ENCODE assay signal across 16 mouse cellular contexts in genomic region chr6:137495233-137495632, GRCm38 (mm10).
"Had no signal": no experiment of that assay in that cellular context is flagged by ENCODE, and none has a peak within 500 bp of the region (broad histone marks: within the 10 kb centered on the region; RNA-seq: fewer than 3 reads in every experiment).

No protein-coding gene starts in this region.

- H3K27ac ChIP-seq: midbrain, embryonic 10.5 days; midbrain, embryonic 13.5 days; neural tube, embryonic 13.5 days; neural tube, embryonic 15.5 days; stomach, embryonic 15.5 days; stomach, postnatal 0 days had no signal

- H3K4me2 ChIP-seq: lung, embryonic 14.5 days; midbrain, embryonic 13.5 days; neural tube, embryonic 13.5 days; neural tube, embryonic 15.5 days; stomach, embryonic 15.5 days had no signal

- H3K4me3 ChIP-seq: midbrain, embryonic 10.5 days; midbrain, embryonic 13.5 days; myocyte; neural tube, embryonic 13.5 days; neural tube, embryonic 15.5 days; stomach, embryonic 15.5 days had no signal

- H3K27me3 ChIP-seq: midbrain, embryonic 13.5 days; neural tube, embryonic 13.5 days; neural tube, embryonic 15.5 days; stomach, embryonic 15.5 days had no signal

- DNase-seq: lung, adult 18-20 months; lung, embryonic 14.5 days; lung, postnatal 10 days; lung, postnatal 4 days; retina, postnatal 1 day; right cerebral cortex, adult 18-20 months; thymus, adult 2 months; thymus, postnatal 36 days had no signal

- H3K9me3 ChIP-seq: midbrain, embryonic 10.5 days; midbrain, embryonic 13.5 days; neural tube, embryonic 13.5 days; neural tube, embryonic 15.5 days; stomach, embryonic 15.5 days had no signal

- H3K36me3 ChIP-seq: midbrain, embryonic 10.5 days; midbrain, embryonic 13.5 days; neural tube, embryonic 13.5 days; neural tube, embryonic 15.5 days; stomach, embryonic 15.5 days had no signal

- H3K9ac ChIP-seq: lung, embryonic 14.5 days; midbrain, embryonic 13.5 days; neural tube, embryonic 13.5 days; neural tube, embryonic 15.5 days; stomach, embryonic 15.5 days had no signal

- ATAC-seq: midbrain, embryonic 13.5 days; midbrain, embryonic 16.5 days had no signal

- H3K4me1 ChIP-seq: midbrain, embryonic 13.5 days; neural tube, embryonic 13.5 days; neural tube, embryonic 15.5 days; stomach, embryonic 15.5 days had no signal
